Mouse (Mus musculus) bone marrow macrophage, adult 2 months (primary cell): ENCODE results near the gene Bcl2.

ENCODE experiments used
- CTCF ChIP-seq: IDR thresholded peaks from 2 replicates; pipeline ENCODE4 v1.5.1; 2012; ENCODE audit warnings: low read depth, mild to moderate bottlenecking, low read length, moderate library complexity
- POLR2A ChIP-seq: IDR thresholded peaks from 2 replicates; pipeline ENCODE4 v1.6.1; 2012; ENCODE audit warnings: mild to moderate bottlenecking, low read depth, low read length, borderline replicate concordance

DNA sequence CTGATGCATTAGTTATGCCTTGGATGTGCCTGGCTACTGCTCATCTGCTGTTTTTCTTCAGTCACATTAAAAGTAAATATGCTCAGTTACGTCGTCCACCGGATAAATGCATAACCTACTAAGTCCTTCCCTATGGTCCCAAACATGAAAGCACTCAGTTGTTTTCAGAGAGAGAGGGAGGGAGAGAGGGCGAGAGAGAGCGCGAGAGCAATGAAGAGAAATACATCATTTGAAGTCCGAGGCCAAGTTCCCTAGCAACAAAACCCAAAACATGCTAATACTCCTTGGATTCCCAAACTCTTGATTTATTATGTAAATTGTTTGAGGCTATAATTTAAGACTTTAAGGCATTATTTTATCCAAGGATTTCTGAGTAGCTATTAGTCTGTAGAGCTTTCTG, 62.9 kb downstream of the Bcl2 start:
- TF ChIP-seq POLR2A (no peak), CTCF (no peak)
